ENCODE assay signal across 8 mouse cellular contexts in genomic region chr1:153092237-153092975, GRCm38 (mm10).
DNase-seq lines count a peak whose midpoint lies in the region; ATAC-seq lines count a peak whose summit lies in the region.

No protein-coding gene starts in this region.

- peak; percentile 53 to 58; a peak in 3 of 4 replicates for ATAC-seq in hematopoietic stem cell, adult 5-6 weeks (replicated peaks in 1 of 2; ENCODE audit: insufficient read depth in 1 of 2, low FRiP score in 2 of 2, low TSS enrichment in 1 of 2, low read depth in 1 of 2, poor library complexity in 2 of 2, severe bottlenecking in 2 of 2)

- DNase-seq in ZHBTc4 (ENCODE audit: low read depth, low spot score), result peak; percentile 96
- peak; percentile 87 for DNase-seq in cerebellum, adult 9-10 months
- DNase-seq in frontal cortex, adult 2 months (ENCODE audit: extremely low spot score in 1 of 2, low spot score in 1 of 2), result peak; percentile 44 to 81
- DNase-seq in layer of hippocampus, adult 9-10 months (ENCODE audit: low spot score), result peak; percentile 65
- peak; percentile 76 for DNase-seq in lung, postnatal 14 days
- DNase-seq in retina, postnatal 7 days (ENCODE audit: low read depth, low spot score), result peak; percentile 59
- DNase-seq in urinary bladder, postnatal 4 days (ENCODE audit: low spot score in 2 of 2), result peak; percentile 73 to 82

Comparison
In these comparisons a context has a peak if more than half of its experiments do, and no peak if none do; other contexts are left out.
1. Peak in every context shown above with its lines: DNase-seq and ATAC-seq.